Mouse (Mus musculus) hindbrain, embryonic 12.5 days (tissue): ENCODE measurements around the gene Abca4. TPM values are rescaled to one million over a fixed set of nuclear protein-coding genes. Genes with fewer than 3 reads are reported as not detected.
"Not testable (repeated sequence)": the region's sequence is repeated elsewhere in the genome, so short reads cannot be mapped to it uniquely, and the experiment has no call there.

Experiments
- ATAC-seq: fragments of 200-750 bp; cut with Nextera tagmentation; 2 replicates; pipeline ENCODE4 v1.8.0; 2017; ENCODE audit warnings: moderate TSS enrichment; ENCODE audit not compliant: low FRiP score
- H3K27ac ChIP-seq: fragments of 300-500 bp; sonication (generic); 2 replicates; pipeline ENCODE4 v1.5.1; 2016; ENCODE audit warnings: mild to moderate bottlenecking
- H3K27me3 ChIP-seq: fragments of 300-500 bp; sonication (generic); 2 replicates; pipeline ENCODE4 v1.6.1; 2016; ENCODE audit warnings: mild to moderate bottlenecking
- H3K36me3 ChIP-seq: fragments of 300-500 bp; sonication (generic); 2 replicates; pipeline ENCODE4 v1.6.1; 2016; ENCODE audit warnings: mild to moderate bottlenecking
- H3K4me1 ChIP-seq: fragments of 300-500 bp; sonication (generic); 2 replicates; pipeline ENCODE4 v1.6.1; 2016
- H3K4me2 ChIP-seq: fragments of 300-500 bp; sonication (generic); replicated peaks from 2 replicates; pipeline ENCODE4 v1.6.1; 2016; ENCODE audit warnings: mild to moderate bottlenecking
- H3K4me3 ChIP-seq: fragments of 300-500 bp; sonication (generic); 2 replicates; pipeline ENCODE4 v1.5.1; 2016; ENCODE audit warnings: mild to moderate bottlenecking
- H3K9ac ChIP-seq: fragments of 300-500 bp; sonication (generic); 2 replicates; pipeline ENCODE4 v1.6.1; 2016; ENCODE audit warnings: mild to moderate bottlenecking, moderate library complexity
- H3K9me3 ChIP-seq: fragments of 300-500 bp; sonication (generic); replicated peaks from 2 replicates; pipeline ENCODE4 v1.6.1; 2016; ENCODE audit warnings: mild to moderate bottlenecking
- WGBS: fragments of 180-500 bp; shearing (Covaris S2); methylation state at CpG from one replicate; pipeline ENCODE4 v1.1.7; 2016; 5-methylcytosine and 5-hydroxymethylcytosine counted together
- polyA plus RNA-seq: library from polyadenylated mRNA; unstranded; fragments of >200 nt; fragmentation: Nextera tagmentation; extraction: Ambion mirVana; gene quantifications from 2 replicates; pipeline ENCODE4 v1.2.1, GENCODE M21; 2016

The Abca4 gene
- polyA plus RNA-seq, 1 experiment from 2014 or later: 2.6 TPM

GRCm38 (mm10) chr3:122064556-122065410 lies 20.5 kb downstream of the Abca4 start:
- no peak for ATAC-seq
- H3K27me3 ChIP-seq: no peaks in the 10 kb centered on the region
- H3K27ac ChIP-seq: no peak overlapping the region
- no peaks in the 10 kb centered on the region for H3K4me1 ChIP-seq
- no peak overlapping the region for H3K4me2 ChIP-seq
- no peak overlapping the region for H3K9ac ChIP-seq
- no peaks in the 10 kb centered on the region for H3K9me3 ChIP-seq
- no peaks in the 10 kb centered on the region for H3K36me3 ChIP-seq
- WGBS: 85% methylated on average over 13 of the region's 13 CpGs
- H3K4me3 ChIP-seq: no peak overlapping the region

GRCm38 (mm10) chr3:122071769-122072168 lies 27.5 kb downstream of the Abca4 start:
- no peaks in the 10 kb centered on the region for H3K36me3 ChIP-seq
- H3K27me3 ChIP-seq: peaks cover 5% of the 10 kb centered on the region
- no peaks in the 10 kb centered on the region for H3K9me3 ChIP-seq
- WGBS: 68% methylated on average over 10 of the region's 10 CpGs
- no peak overlapping the region for H3K27ac ChIP-seq
- no peak for ATAC-seq
- H3K9ac ChIP-seq: no peak overlapping the region
- H3K4me1 ChIP-seq: peaks cover 12% of the 10 kb centered on the region
- H3K4me3 ChIP-seq: no peak overlapping the region
- H3K4me2 ChIP-seq: no peak overlapping the region

GRCm38 (mm10) chr3:122072646-122073571 lies 28.7 kb downstream of the Abca4 start:
- H3K4me3 ChIP-seq: no peak overlapping the region
- 49% methylated on average over 11 of the region's 11 CpGs for WGBS
- peaks cover 12% of the 10 kb centered on the region for H3K4me1 ChIP-seq
- no peak overlapping the region; the same call in 1 of the 2 replicates for H3K9ac ChIP-seq
- ATAC-seq: no peak
- H3K9me3 ChIP-seq: no peaks in the 10 kb centered on the region
- 0 out of 2 replicates have a peak overlapping the region, but pooled peaks have one; percentile 7 for H3K27ac ChIP-seq
- peaks cover 5% of the 10 kb centered on the region for H3K27me3 ChIP-seq
- H3K4me2 ChIP-seq: no peak overlapping the region
- H3K36me3 ChIP-seq: no peaks in the 10 kb centered on the region

GRCm38 (mm10) chr3:122073595-122073994 lies 29.4 kb downstream of the Abca4 start:
- no peaks in the 10 kb centered on the region for H3K9me3 ChIP-seq
- WGBS: 66% methylated on average over 5 of the region's 5 CpGs
- no peaks in the 10 kb centered on the region for H3K36me3 ChIP-seq
- H3K9ac ChIP-seq: no peak overlapping the region
- no peak overlapping the region for H3K4me2 ChIP-seq
- peaks cover 5% of the 10 kb centered on the region for H3K27me3 ChIP-seq
- peaks cover 17% of the 10 kb centered on the region for H3K4me1 ChIP-seq
- no peak overlapping the region for H3K27ac ChIP-seq
- H3K4me3 ChIP-seq: no peak overlapping the region
- no peak for ATAC-seq

DNA sequence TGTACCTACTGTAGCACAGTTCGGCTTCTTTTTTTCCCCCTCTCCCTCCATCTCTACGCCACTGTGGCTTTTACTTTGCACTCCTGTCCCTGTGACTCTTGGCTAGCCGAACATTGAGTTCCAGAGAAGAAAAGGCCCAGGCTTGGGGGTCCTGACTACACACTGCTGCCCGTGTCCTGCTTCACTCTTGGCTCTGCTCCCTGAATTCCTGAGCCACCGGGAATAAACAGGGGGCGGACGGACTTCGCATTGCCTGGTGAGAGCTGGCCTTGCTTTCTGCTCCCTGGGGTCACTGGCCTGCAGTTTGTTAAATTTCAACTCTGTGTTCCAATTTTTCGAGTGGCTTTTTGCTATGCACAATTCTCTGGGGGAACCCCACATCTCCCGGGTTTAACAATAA lies 30.1 kb downstream of the Abca4 start:
- no peaks in the 10 kb centered on the region for H3K36me3 ChIP-seq
- H3K9ac ChIP-seq: no peak overlapping the region
- H3K4me1 ChIP-seq: peaks cover 17% of the 10 kb centered on the region
- WGBS: 21% methylated on average over 10 of the region's 10 CpGs
- no peak overlapping the region for H3K4me2 ChIP-seq
- peak overlapping the region; percentile 55 for H3K27ac ChIP-seq
- H3K9me3 ChIP-seq: no peaks in the 10 kb centered on the region
- peaks cover 5% of the 10 kb centered on the region for H3K27me3 ChIP-seq
- no peak for ATAC-seq
- H3K4me3 ChIP-seq: no peak overlapping the region

DNA sequence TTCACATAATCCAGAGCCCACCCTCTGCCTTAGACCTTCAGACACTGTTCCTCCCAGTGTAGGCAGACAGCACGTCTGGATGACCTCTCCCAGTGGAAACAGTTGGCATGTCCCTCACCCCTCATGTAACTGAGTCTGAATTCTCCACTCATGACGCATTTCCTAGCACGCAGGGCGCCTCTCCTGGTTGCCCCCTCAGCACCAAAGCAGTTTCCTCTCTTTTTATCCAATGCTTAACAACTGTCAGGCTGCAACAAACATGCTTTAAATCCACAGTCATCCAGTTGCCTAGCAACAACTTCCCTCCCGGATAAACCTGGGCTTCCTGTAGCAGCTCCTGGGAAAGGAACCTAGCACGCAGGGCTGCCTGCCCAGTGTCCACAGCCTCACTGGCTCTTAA lies 33.9 kb downstream of the Abca4 start:
- H3K27me3 ChIP-seq: peaks cover 9% of the 10 kb centered on the region
- ATAC-seq: no peak
- H3K9me3 ChIP-seq: no peaks in the 10 kb centered on the region
- H3K9ac ChIP-seq: no peak overlapping the region
- 24% methylated on average over 6 of the region's 6 CpGs for WGBS
- H3K36me3 ChIP-seq: no peaks in the 10 kb centered on the region
- H3K27ac ChIP-seq: no peak overlapping the region
- no peak overlapping the region for H3K4me2 ChIP-seq
- H3K4me1 ChIP-seq: peaks cover 17% of the 10 kb centered on the region
- H3K4me3 ChIP-seq: no peak overlapping the region

DNA sequence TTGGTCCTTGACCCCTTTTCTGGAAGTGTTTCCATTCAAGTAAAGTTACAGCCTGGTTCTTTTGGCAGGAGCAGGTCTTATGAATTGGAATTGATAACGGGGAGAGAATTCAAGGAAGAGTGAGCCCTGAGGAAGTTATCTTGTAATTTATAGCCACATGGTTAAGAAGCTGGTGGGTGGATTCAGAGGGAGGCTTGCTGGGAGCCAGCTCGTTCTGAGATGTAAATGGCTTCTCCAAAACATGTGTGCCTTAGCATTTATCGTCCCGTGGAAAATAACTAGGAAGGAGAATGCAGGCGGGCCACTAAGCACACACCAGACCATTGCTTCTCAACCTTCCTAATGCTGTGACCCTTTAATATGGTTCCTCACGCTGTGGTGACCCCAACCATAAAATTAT lies 34.9 kb downstream of the Abca4 start:
- H3K4me2 ChIP-seq: no peak overlapping the region
- no peak overlapping the region for H3K4me3 ChIP-seq
- no peak overlapping the region for H3K27ac ChIP-seq
- no peak for ATAC-seq
- H3K27me3 ChIP-seq: peaks cover 12% of the 10 kb centered on the region
- no peaks in the 10 kb centered on the region for H3K36me3 ChIP-seq
- H3K4me1 ChIP-seq: peaks cover 9% of the 10 kb centered on the region; the same call in 1 of the 2 replicates
- H3K9ac ChIP-seq: no peak overlapping the region
- H3K9me3 ChIP-seq: no peaks in the 10 kb centered on the region
- 91% methylated on average over 6 of the region's 6 CpGs for WGBS

GRCm38 (mm10) chr3:122081634-122082033 lies 37.4 kb downstream of the Abca4 start:
- H3K4me1 ChIP-seq: peaks cover 17% of the 10 kb centered on the region

DNA sequence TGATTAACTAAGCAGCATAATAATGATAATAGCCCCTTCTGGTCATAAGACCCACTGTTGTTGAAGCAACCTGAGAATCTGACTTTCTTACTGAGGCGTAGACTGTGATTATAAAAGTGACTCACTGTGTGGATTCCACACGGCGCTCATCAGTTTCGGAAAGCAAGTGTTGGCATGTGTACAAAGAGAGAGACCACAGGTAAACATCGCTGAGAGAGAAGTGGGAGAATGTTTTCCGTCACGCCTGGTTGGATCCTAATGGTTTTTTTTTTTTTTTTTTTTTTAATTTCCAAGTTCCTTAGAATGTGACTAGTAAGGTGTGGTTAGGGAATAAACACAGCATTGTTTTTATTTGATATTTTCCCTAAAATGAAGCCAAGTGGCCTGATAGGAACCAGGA lies 38.1 kb downstream of the Abca4 start:
- 84% methylated on average over 7 of the region's 7 CpGs for WGBS
- Histone ChIP-seq H3K27ac (no peak overlapping the region), H3K36me3 (no peaks in the 10 kb centered on the region), H3K9me3 (no peaks in the 10 kb centered on the region), H3K27me3 (peaks cover 10% of the 10 kb centered on the region), H3K9ac (no peak overlapping the region), H3K4me1 (peaks cover 17% of the 10 kb centered on the region), H3K4me2 (no peak overlapping the region), H3K4me3 (no peak overlapping the region)
- ATAC-seq: no peak

More at GRCm38 (mm10) chr3:122081634-122082033, 37.4 kb downstream of the Abca4 start:
- 88% methylated on average over 8 of the region's 8 CpGs for WGBS
- not testable (repeated sequence) for H3K4me3 ChIP-seq, ATAC-seq, H3K9ac ChIP-seq, H3K27me3 ChIP-seq, H3K4me2 ChIP-seq, H3K27ac ChIP-seq, H3K9me3 ChIP-seq, H3K36me3 ChIP-seq

GRCm38 (mm10) chr3:122085157-122085989 lies 41.1 kb downstream of the Abca4 start:
- H3K36me3 ChIP-seq: no peaks in the 10 kb centered on the region
- no peak overlapping the region for H3K9ac ChIP-seq
- no peaks in the 10 kb centered on the region for H3K9me3 ChIP-seq
- peaks cover 26% of the 10 kb centered on the region for H3K27me3 ChIP-seq
- WGBS: 31% methylated on average over 18 of the region's 18 CpGs
- H3K4me3 ChIP-seq: no peak overlapping the region
- peak overlapping the region; percentile 31; the same call in 1 of the 2 replicates for H3K4me2 ChIP-seq
- peaks cover 12% of the 10 kb centered on the region for H3K4me1 ChIP-seq
- peak; percentile 69 for ATAC-seq
- peak overlapping the region; percentile 35 for H3K27ac ChIP-seq

- peaks cover 28% of the 10 kb centered on the region for H3K27me3 ChIP-seq
- H3K4me2 ChIP-seq: no peak overlapping the region
- H3K27ac ChIP-seq: no peak overlapping the region
- peaks cover 12% of the 10 kb centered on the region for H3K4me1 ChIP-seq
- H3K36me3 ChIP-seq: no peaks in the 10 kb centered on the region
- H3K9me3 ChIP-seq: no peaks in the 10 kb centered on the region
- H3K9ac ChIP-seq: no peak overlapping the region
- 82% methylated on average over 11 of the region's 11 CpGs for WGBS
- no peak overlapping the region for H3K4me3 ChIP-seq
- no peak for ATAC-seq
Observed at GRCm38 (mm10) chr3:122088054-122088681, 43.9 kb downstream of the Abca4 start.
